Mouse (Mus musculus) telencephalon, adult 2 months (tissue): ENCODE measurements around the gene Gm5591.
"Not testable (repeated sequence)": the region's sequence is repeated elsewhere in the genome, so short reads cannot be mapped to it uniquely, and the experiment has no call there.

Source experiments
- DNase-seq: peaks from one replicate; pipeline ENCODE4 v3.0.0-alpha.2; 2011; ENCODE audit warnings: low read depth, low spot score

Gm5591 gene

DNA sequence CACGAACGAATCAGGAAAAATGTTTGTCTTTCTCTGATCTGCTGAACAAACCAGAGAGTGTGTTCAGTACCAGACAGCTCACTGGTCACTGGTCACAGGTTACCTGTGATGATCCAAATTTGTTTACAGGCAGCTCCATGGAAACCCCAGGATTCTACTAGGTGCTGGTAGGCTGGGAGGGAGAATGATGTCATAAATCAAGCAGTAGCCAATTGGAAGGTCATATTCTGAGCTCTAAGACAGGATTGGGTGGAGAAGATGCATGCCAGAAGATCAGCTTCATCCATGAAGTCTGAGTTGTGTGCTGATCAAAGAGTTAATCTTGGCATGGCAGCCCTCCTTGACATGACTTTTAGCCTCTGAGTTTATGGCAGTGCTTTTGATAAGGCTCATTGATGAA lies at the start of gene Gm5591:
TSS of gene Gm5591 (minus strand) at position 101 of the 400 bp plus-strand sequence.
- not testable (repeated sequence) for DNase-seq

DNA sequence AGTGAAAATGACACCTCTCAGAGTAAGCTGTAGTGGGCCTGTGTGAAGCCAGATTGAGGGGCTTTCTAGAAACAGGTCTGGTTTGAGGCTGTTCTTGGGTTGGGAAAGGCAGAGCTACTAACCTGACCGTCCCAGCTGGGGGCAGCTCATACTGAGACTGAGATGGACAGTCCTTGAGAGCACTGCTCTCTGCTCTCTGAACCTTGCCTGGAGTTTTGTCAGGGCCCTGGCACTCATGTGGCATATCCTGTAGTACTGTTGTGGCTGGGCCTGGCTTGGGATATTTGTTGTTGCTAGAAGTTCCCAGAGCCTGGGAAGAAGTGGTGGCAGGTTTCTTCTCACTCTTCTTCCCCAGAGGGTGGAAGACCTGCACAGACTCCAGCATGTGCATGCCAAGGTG lies 39.5 kb downstream of the Gm5591 start:
- not testable (repeated sequence) for DNase-seq
